Mouse (Mus musculus) ES-E14 (cell line): ENCODE measurements at regions not wholly inside any gene's neighbourhood (a gene's known extent, or its start where the extent isn't known, plus 50 kb on each side); places are given as distances from the start of the nearest gene placed in this dataset.

Source experiments
- CHD2 ChIP-seq: IDR thresholded peaks from 2 replicates; pipeline ENCODE4 v1.6.1; 2014; ENCODE audit warnings: mild to moderate bottlenecking, low read depth, low read length, inconsistent platforms
- HCFC1 ChIP-seq: IDR thresholded peaks from 2 replicates; pipeline ENCODE4 v1.6.1; 2012; ENCODE audit warnings: low read length, inconsistent platforms, borderline replicate concordance; ENCODE audit not compliant: insufficient read depth
- ZC3H11A ChIP-seq: IDR thresholded peaks from 2 replicates; pipeline ENCODE4 v1.6.1; 2012; ENCODE audit warnings: low read depth, mild to moderate bottlenecking, inconsistent platforms, low read length, borderline replicate concordance

GRCm38 (mm10) chr16:77399846-77400275 lies 202.0 kb downstream of the Gm11146 start:
- no peak for TF ChIP-seq ZC3H11A
- no peak for TF ChIP-seq CHD2
- TF ChIP-seq HCFC1: no peak
